Mouse (Mus musculus) heart, postnatal 36 days (tissue): ENCODE measurements around the gene Pde4b. TPM values are rescaled to one million over a fixed set of nuclear protein-coding genes. Genes with fewer than 3 reads are reported as not detected.
"Not testable (repeated sequence)": the region's sequence is repeated elsewhere in the genome, so short reads cannot be mapped to it uniquely, and the experiment has no call there.

Source experiments
- DNase-seq, 2 experiments: peaks; one replicate each; pipeline ENCODE4 v3.0.0; 2021 to 2022
- intact Hi-C: fragments of 180-260 bp; cut with DNase I; formaldehyde crosslinking; loops from one replicate; pipeline ENCODE4 v1.15.1; 2025
- total RNA-seq, 2 experiments: library from RNA; stranded (reverse); gene quantifications; 2 replicates each; pipeline ENCODE4 v1.2.3; 2021

Pde4b gene
- total RNA-seq, 2 experiments from 2014 or later: 19.9 to 30.2 TPM

GRCm38 (mm10) chr4:102446160-102446945 is 359.0 kb downstream of the Pde4b start:
- intact Hi-C loops: loop anchor here (5.0 to 10.0 kb wide), 2 partner anchors 36 to 192 kb away; no protein-coding TSS in a partner anchor

GRCm38 (mm10) chr4:102456426-102456825 is 369.1 kb downstream of the Pde4b start:
- intact Hi-C loops: no loop called here
- no peak for DNase-seq

More at GRCm38 (mm10) chr4:102446160-102446945, 359.0 kb downstream of the Pde4b start:
- peak; percentile 13 to 23 for DNase-seq

DNA sequence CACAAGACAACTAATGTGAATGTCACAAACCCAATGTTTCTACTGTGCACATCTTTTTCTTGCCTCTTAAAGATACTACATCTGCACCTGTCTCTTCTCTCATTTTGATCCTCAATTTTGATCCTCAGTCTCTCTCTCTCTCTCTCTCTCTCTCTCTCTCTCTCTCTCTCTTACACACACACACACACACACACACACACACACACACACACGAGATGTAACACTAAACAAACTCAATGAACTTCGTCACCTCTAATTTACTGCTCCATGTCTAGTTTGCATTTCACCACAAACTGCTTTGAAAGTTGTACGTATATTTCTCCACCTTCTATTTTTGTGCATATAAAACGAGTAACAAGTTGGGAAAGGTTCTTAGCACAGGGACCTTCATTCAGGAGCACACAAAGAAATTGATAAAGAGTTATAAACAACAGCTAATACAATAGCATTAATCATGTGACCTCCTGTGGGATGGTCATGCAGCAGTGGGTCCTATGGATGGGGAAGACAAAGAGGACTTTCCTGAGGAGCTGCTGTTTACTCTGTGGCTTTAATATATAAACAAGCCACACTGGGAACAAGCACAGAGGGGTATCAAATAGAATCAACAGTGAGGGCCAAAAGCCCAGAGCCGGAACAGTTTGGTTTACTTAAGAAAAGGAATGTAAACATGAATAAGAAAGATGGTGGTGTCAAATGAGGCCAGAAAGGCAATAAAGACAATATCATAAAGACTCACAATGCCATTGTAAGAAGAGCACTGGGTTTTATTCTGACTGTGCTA is 372.1 kb downstream of the Pde4b start:
- intact Hi-C loops: no loop called here
- no peak for DNase-seq

DNA sequence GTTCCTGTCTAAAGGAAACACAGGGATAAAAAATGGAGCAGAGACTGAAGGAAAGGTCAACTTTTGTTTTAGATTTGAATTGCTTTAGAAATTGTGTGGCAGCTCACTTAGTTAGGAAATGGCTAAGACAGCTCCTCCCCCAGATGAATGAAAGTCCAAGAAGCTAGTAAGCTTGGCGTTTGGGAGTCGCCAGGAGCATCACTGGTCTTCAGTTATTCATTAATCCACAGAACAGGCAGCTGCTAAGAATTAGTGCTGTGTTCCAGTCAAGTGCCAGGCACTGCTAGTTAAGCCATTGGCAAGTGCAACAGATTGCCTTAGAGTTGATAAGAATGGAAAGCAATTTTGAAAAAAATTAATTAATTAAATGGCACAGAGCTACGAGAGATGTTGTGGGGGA is 390.8 kb downstream of the Pde4b start:
- intact Hi-C loops: no loop called here
- DNase-seq: no peak

- intact Hi-C loops: no loop called here
- no peak for DNase-seq
These were observed 391.5 kb downstream of the Pde4b start for GRCm38 (mm10) chr4:102478860-102479259.

DNA sequence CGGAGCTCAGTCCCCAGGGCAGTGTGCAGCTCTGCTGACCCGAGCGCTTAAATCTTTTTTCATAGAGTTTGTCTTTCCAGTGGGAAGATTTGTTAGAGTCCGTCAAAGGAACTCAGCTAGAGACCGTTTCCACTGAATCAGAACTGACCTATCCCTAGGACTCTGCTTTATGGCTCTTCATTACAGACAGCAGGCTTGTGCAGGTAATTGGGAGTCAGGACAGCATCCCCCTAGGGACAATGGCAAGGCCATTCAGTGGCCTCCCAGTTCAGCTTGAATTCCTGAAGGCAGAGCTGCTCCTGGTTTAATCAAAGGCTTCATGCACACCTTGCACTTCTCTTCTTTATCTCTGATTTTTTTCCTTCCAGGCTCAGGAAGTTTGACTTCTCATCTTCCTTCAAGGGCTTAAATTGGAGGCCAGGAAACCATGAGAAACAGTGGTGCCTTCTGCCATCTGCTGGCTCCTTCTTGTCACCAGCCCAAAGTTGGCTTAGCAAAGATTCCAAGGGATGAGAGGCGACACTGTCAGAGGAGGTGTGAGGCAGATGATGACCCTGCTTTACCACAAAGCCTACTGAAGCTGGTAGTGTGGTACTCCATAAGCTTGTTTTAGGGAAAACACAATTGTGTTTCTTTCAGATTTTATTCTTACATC is 393.6 kb downstream of the Pde4b start:
- DNase-seq: no peak
- intact Hi-C loops: loop anchor here (1.0 to 5.0 kb wide), 2 partner anchors 34 to 252 kb away; no protein-coding TSS in a partner anchor

DNA sequence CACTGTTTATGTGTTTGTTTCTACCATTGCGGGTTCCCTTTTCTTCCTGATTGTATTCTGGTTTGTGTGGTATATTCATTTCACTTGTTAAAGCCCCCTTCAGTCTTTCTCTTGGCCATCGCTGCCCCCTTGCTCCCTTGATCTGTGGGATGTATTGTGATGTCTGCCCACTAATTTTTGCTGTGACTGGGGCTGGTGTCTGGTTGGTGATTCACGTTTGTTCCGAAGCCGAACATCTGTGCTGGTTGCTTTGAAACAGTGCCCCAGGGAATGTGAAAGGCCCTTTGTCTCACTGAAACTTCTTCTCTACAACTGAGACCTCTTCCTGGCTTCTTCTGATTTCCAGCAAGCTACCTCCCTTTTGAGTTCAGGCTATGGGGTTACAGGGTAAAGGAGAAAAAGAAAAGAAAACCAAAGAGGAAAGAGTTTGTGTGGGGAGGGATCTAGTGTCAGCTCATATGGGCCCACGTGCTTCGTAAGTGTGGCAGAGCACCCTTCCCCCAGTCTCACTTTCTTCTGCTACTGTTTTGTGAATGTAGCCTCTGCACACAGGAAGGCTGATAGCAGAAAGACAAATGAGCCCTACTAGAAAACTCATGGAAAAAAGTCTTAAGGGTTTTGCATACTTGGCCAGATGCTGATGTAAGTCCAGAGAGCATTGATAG is 396.1 kb downstream of the Pde4b start:
- DNase-seq: no peak
- intact Hi-C loops: loop anchor here (5.0 kb wide), 1 partner anchor 36 kb away; no protein-coding TSS in a partner anchor

GRCm38 (mm10) chr4:102484738-102485137 is 397.4 kb downstream of the Pde4b start:
- intact Hi-C loops: loop anchor here (5.0 kb wide), 1 partner anchor 37 kb away; no protein-coding TSS in a partner anchor

DNA sequence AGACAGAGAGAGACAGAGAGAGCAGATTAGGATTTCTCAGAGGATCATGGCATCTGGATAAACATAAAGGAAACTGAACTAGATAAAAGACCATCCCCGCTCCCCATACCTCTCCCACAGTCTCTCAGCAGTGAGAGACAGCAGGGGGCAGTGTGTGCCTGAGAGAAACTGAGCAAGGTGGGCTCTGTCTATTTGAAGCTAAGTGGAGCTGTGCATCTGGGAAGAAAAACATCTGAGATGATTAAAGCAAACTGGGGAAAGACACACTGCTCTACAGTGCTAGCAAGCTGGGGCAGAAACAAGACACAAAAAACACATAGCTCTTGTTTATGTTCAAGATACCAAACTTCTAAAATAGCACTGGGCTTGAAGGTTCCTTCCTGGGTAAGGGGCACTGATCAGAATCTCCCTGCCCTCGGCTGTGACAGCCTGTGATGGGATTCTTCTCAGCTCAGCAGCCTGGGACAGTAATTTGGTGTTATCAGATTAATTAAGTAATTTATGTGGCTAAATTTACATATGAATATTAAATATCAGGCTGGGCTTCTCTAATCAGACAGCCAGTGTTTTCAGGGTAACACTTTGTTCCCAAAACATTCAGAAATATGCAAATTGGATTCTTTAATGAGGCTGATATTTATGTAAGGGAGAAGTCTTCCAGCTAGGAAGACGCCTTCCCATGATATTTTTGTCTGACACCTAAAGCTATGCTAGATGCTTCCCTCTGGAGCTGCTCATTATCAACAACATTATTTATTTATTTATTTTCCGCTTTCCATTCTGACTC is 399.0 kb downstream of the Pde4b start:
- intact Hi-C loops: no loop called here

More at GRCm38 (mm10) chr4:102484738-102485137, 397.4 kb downstream of the Pde4b start:
- no peak for DNase-seq

GRCm38 (mm10) chr4:102486921-102487240 is 399.5 kb downstream of the Pde4b start:
- DNase-seq: no peak
- intact Hi-C loops: no loop called here

More for the DNA sequence above, 399.0 kb downstream of the Pde4b start:
- no peak for DNase-seq

DNA sequence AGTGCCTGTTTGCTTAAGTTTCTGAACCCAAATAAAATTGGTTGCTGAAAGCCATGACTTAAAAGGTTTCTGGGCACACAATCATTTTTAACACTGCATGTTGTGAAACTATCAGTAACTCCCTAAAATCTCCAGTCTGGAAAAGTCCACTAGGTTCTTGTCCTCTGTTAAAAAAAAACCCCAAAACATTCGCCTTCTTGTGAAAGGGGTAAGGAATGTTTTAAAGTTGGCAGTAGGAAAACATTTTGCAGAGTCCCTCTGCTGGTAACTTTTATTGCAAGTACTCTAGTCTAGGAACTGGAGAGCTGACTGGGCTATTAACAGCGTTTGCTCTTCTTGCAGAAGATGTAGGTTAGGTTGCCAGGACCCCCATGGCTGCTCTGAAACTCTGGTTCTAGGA is 400.7 kb downstream of the Pde4b start:
- intact Hi-C loops: no loop called here
- no peak for DNase-seq

GRCm38 (mm10) chr4:102491468-102492123 is 404.3 kb downstream of the Pde4b start:
- intact Hi-C loops: loop anchor here (10.0 kb wide), 1 partner anchor 723 kb away; the partner anchor contains the start of gene Slc35d1
- no peak for DNase-seq

- DNase-seq: no peak
- intact Hi-C loops: loop anchor here (1.0 to 10.0 kb wide), 2 partner anchors 163 to 722 kb away; partner anchors contain the start of gene Slc35d1
These were observed 405.6 kb downstream of the Pde4b start for GRCm38 (mm10) chr4:102492911-102493310.

DNA sequence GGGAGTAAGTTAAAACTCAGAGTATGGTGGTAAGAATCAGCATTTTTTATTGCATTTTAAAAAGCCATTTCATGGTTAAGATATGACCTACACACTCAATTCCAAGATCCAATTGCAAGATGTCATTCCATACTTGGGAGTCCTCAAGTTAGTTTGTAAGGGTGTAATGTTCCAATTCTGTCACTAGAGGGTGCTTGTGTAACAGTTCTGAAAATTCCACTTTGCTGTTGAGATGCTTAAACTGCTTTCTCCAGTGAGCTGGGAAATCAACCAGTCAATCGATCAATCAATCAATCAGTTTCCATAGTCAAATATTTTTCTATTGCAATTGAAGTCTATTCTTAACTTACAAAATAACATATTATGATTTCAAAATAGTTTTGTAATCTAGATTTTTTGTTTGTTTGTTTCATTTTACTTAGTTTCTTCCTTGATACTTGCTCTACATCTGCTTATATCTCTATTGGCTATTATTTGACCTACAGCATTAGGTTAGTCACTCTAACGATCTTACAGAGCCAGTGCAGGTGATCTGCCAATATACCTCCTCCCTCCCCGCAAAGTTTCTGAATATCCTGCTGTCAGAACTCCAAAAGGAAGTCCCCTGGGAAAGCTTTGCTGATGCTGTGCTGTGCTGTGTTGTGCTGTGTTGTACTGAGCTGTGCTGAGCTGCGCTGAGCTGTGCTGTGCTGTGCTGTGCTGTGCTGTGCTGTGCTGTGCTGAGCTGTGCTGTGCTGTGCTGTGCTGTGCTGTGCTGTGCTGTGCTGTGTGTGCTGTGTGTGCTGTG is 406.2 kb downstream of the Pde4b start:
- intact Hi-C loops: loop anchor here (1.0 to 10.0 kb wide), 2 partner anchors 163 to 721 kb away; partner anchors contain the start of gene Slc35d1
- DNase-seq: no peak

GRCm38 (mm10) chr4:102494203-102494602 is 406.9 kb downstream of the Pde4b start:
- intact Hi-C loops: loop anchor here (10.0 kb wide), 1 partner anchor 721 kb away; the partner anchor contains the start of gene Slc35d1
- DNase-seq: not testable (repeated sequence)

DNA sequence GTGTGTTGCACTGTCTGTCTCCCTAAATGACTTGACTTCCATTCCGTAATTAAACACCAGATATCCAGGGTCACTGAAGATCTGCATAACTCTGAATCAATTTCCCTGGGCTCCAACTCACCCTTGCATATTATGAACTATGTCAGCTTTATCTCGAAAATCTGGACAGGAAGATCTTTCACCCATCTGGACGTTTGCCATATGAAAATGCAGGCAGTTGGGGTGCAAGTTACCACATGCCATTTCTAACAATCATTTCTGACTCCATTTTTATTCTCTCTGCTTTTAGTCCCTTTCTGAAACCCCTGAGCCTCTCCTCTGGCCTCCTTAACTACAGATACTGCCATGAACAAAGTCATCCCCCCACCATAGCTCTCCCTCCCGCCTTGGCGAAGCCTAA is 407.7 kb downstream of the Pde4b start:
- no peak for DNase-seq
- intact Hi-C loops: loop anchor here (10.0 kb wide), 1 partner anchor 720 kb away; the partner anchor contains the start of gene Slc35d1

DNA sequence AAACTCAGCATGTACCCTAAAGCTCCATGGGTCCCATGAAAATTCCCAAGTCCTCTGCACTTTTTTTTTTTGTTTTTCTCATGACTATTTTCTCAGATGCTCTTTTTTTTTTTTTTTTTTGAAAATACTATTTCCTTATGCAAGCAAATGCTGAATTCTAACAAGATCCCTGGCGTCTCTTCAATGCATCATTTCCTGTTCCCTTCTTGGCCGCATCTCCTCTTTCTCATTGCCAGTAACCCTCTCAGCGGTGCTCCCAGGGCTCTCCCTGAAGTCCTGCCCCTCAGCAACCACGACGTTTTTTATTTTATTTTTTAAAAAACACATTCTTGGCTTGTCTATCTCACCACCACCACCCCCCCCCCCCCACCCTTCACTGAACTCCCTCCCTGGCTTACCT is 408.1 kb downstream of the Pde4b start:
- intact Hi-C loops: loop anchor here (10.0 kb wide), 1 partner anchor 719 kb away; the partner anchor contains the start of gene Slc35d1
- DNase-seq: no peak
